Mouse (Mus musculus): ENCODE measurements around the gene Tssk3.

DNA sequence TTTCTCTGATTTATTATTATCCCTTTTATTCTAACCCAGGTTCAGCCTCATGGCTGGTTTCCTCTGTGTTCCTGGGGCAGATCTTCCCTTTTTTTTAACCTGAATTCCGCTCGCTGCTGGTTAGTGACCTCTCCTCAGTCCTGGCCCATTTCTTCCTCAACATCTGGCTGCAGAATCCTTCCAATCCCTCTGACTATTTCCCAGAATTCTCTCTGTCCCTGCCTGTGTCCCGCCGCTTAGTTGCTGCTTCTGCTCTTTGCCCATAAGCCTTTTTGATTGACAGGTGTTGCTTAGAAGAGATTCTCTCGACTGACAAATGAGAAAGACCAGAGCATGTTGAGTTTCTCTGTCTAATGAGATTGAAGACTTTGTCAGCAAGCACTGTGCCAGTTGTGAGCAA, 34.7 kb downstream of the Tssk3 start:
- TF ChIP-seq CTCF (IDR thresholded peaks at IDR 0.05; ENCODE audit: low read depth, low read length) (no peak), GATA1 (IDR thresholded peaks at IDR 0.05; ENCODE audit: borderline replicate concordance, low read length) (no peak), GATA2 (IDR thresholded peaks at IDR 0.05; ENCODE audit: borderline replicate concordance, low read depth, low read length) (no peak)
